Mouse (Mus musculus): ENCODE measurements around the gene Pnkp.

Gene Pnkp

DNA sequence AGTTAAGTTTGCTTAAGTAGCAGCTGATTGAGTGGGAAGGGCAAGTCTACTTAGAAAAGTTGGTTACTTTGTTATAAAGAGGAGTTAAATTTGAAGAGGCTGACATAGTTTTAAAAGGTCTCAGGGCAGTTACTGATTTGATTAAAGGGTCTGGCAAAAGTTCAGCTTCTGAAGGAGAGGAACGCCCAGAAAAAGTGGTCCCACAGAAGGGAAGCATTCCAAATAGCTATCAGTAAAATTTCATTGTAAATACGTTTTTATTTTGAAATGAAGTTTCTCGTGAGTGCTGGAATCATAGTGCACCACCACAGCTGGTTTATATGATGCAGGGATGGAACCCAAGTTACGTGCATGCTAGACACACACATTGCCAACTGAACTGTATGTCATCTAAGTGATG is 24.2 kb upstream of the Pnkp start:
- DNase-seq: no peak

DNA sequence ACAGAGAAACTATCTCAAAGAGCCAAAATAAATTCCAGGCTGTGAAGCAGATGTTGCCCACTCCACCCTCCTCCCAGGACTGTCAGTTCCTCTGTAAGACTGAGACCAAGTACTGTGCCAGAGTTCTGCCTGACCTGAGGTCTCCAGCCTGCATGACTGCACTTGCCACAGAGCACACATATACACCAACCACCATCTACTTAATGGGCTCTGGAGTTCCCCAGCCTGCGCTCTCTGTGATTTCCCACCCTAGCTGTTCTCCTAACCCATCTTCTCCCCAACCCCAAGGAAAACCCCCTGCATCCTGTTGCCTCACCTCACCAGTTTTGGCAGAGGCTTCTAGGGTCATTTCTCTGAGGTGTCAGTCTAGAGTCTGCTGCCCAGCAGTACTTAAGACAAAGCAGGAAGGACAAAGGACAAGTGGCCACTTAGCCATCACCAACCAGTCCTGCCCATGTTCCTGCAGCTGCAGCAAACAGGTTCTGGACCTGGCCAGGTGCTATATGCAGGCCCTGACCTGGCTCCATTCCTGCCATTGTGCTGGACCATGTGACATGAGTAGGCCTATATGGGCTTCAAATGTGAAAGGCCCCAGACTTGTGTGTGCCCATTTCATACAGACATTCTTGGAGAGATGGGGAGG is 21.4 kb upstream of the Pnkp start:
- DNase-seq: no peak

DNA sequence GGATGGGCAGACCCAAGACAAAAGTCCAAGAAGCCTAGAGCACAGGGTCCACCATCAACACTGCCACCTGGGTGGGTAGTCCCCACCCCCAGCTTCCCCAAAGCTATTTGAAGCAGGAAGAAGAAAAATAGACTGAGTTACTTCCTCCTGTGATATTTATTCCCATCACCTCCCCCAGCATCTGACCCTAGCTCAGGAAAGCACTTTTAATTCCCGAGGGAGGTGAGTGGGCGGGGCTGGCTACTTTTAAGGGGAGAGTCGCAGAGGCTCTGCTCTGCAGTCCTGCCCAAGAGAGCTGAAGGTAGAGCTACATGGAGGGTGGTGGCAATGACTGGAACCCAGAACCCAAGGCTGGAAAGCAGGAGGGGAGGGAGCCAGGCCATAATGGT is 20.9 kb upstream of the Pnkp start:
- DNase-seq: no peak

DNA sequence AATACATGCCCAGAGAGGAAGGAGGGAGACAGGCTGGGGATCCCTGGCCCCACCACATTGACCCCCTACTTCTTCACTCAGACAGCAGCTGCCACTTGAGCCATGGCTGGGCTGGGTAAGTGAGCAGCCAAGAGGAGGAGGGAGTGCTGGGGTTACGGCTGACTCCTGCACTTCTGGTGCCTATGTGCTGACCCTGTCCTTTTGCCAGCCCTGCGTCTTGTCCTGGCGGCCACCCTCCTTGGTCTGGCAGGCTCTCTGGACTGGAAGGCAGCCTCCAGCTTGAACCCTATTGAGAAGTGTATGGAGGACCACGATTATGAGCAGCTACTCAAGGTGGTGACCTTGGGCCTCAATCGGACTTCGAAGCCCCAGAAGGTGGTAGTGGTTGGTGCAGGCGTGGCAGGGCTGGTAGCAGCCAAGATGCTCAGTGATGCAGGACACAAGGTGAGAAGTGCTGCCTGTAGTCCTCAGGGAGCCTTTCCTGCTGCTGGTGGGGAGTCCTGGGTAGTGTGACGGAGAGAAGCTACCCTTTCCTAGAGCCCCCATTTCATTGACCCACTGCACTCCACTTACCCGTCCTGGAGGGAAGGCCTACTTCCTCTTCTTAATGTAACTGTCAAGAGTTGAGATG is 20.4 kb upstream of the Pnkp start:
- no peak for DNase-seq

DNA sequence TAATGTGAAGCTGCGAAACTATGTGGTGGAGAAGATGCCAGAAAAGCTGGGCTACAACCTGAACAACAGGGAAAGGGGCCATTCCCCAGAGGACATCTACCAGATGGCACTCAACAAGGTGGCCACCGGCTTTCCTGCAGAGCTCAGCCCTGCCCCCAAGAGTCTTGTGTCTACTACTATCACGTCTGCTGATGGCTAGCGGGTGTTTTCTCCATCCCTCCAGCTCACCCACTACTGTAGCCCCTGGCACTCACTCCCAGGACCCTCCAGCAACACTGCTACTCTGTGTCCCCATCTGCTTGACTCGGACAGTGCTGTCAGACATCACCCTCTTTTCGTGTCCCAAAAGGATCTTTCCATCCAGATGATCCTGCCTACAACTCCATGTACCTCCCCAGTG is 18.9 kb upstream of the Pnkp start:
- DNase-seq: no peak

DNA sequence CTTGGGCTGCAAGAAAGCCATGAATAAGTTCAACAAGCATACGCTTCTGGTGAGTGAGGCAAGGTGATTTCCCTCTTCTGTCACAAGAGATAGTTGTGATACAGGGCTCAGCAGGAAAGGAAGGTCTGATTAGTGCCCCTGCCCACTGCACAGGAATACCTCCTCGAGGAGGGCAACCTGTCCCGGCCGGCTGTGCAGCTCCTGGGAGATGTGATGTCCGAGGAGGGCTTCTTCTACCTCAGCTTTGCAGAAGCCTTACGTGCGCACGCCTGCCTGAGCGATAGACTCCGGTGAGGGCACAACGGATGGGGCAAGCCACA is 17.8 kb upstream of the Pnkp start:
- DNase-seq: no peak

DNA sequence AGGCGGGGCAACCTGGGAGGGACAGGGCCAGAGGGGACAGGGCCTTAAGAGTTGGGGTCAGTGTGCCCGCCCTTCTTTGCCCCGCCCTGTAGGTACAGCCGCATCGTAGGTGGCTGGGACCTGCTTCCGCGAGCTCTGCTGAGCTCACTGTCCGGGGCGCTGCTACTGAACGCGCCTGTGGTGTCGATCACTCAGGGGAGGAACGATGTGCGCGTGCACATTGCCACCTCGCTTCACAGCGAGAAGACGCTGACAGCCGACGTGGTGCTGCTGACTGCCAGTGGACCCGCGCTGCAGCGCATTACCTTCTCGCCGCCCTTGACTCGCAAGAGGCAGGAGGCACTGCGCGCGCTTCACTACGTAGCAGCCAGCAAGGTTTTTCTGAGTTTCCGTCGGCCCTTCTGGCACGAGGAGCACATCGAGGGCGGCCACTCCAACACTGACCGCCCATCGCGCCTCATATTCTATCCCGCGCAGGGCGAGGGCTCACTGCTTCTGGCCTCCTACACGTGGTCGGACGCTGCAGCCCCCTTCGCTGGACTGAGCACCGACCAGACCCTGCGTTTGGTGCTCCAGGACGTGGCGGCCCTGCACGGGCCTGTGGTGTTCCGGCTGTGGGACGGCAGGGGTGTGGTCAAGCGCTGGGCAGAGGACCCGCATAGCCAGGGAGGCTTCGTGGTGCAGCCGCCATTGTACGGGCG is 17.3 kb upstream of the Pnkp start:
- DNase-seq: no peak

DNA sequence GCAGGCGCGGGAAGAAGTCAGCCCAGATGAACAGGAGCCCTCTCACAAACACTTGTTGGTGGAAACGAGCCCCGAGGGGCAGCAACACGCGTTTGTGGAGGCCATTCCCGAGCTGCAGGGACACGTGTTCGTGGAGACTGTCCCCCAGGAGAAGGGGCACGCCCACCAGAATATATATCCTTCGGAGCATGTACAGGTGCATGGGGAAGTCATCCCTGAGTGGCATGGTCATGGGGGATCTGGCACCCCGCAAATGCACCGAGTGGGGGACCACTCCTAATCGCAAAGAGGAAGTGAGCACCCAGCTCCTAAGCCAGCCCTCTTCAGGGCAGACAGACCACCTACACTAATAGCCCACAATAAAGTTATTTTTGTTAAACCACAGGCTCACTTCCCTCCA is 16.5 kb upstream of the Pnkp start:
- DNase-seq: no peak

DNA sequence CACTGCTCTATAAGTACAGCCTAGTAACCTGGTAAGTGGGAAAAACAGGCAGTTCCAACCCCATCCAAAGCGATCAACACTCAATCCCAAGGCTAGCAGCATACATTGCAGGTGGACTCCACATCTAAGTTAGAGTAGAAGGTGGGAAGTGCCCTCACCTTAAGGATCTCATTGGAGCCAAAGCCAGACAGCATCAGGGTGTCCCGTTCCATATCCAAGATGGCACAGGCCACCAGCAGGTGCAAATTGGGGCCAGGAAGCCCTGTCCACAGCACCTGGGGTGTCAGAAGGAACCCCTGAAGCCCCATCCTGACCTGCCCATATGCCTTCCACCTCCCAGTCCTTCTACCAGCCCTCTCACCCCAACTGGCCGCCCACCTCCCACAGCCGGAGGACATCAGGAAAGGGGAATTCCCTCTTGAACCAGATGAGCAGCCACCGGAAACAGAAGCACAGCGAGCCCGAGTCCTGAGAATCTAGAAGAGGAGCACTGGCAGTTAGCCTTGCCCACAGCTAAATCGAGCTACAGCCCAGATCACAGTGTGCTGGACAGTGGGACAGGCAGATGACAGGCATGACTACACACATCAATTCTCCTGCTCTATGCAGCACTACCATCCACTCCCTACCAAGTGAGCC is 15.0 kb upstream of the Pnkp start:
- DNase-seq: no peak

DNA sequence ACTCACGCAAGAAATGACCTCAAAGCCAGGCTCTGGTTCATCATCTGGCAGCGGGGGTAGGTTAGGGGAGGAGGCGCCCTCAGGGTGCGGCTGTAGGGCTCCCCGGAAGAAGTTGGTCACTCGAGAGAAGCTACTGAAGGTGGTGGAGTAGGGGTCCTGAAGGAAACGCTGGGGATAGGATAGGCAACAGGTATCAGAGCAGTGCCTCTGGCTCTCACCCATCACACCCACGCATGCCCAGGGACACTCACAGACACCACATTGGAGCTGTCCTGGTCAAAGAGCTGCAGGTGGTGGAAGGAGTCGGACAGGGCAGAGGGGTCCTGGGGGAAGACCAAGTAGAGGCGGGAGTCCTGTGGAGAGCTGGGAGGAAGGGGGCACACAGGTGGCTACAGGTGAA is 11.9 kb upstream of the Pnkp start:
- DNase-seq: no peak

DNA sequence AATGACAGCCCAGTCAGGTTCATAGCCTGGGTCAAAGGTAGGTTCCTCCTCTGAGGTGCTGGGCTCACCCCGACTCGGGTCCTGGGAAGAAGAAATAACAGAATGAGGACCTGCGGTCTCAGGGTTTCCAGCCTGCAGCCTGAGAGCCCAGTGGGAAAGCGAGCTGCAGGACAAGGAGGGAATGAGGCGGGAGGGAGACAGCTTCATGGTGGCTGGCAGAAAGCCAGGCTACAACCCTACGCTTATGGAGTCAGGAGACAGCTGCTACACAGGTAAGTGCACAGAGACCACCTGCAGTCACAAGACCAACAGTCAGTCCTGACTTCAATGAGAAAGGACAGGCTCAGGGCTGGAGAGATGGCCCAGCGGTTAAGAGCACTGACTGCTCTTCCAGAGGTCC is 10.1 kb upstream of the Pnkp start:
- no peak for DNase-seq

DNA sequence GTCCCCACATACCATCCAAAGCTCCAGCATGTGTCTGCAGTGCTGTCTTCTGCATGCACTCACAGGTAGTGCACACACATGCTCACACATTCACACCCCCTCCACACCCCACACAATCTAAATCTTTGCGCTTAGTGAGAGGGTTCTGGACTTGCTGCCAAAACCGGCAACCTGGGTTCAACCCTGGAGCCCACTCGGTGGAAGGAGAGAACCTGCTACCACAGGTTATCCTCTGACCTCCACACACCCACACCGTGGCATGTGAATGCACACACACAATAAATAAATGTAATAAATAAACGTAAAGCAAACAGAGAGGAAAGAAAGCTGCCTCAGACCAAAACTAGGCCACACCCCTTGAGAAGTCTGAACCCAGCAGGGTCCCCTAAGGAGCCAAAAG is 9.2 kb upstream of the Pnkp start:
- peak in 1 of 2 experiments; percentile 21 for DNase-seq

DNA sequence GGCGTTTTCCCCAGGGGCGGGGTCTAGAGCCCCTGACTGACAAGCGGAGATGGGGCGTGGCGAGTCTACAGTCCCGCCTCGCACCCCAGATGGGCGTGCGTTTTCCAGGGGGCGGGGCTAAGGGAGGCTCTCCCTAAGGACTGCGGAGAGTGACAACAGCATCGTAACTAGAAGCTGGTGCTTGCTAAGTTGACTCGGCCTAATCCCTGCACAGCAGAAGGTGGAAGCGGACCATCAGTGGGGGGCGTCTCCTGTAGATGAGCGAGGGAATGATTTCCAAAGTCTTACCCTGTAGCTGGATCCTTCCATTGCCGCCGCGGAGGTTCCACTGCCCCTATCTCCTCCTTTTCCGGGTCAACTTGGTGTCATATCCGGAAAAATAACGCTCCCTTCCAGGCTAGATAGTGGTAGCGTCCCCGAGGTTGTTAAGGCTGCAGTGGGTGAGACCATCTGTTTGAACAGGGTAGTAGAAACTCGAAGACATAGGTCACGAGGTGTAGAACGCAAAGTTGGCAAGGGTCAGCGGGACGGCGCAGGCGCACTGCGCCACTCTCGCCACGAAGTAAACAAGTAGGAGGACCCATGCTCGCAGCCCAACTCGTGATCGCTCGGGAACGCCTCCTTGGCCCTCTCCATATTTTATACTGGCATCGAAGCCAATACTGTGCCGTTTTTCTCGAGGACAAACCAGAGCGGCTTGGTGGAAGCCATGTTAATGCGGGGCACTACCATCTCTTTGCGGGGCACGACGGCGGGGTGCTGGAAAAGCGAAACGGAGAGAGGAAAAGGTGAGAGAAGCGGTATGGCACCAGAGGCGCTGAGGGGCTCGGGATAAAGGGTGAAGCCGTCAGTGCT is 8.2 kb upstream of the Pnkp start, which contains the start of the genes Akt1s1 and Tbc1d17:
Gene Akt1s1 (plus strand): TSS at position 431 of the 855 bp plus-strand sequence.
Gene Tbc1d17 (minus strand): TSS at position 519 of the 855 bp plus-strand sequence.
- DNase-seq: peak; percentile 100

DNA sequence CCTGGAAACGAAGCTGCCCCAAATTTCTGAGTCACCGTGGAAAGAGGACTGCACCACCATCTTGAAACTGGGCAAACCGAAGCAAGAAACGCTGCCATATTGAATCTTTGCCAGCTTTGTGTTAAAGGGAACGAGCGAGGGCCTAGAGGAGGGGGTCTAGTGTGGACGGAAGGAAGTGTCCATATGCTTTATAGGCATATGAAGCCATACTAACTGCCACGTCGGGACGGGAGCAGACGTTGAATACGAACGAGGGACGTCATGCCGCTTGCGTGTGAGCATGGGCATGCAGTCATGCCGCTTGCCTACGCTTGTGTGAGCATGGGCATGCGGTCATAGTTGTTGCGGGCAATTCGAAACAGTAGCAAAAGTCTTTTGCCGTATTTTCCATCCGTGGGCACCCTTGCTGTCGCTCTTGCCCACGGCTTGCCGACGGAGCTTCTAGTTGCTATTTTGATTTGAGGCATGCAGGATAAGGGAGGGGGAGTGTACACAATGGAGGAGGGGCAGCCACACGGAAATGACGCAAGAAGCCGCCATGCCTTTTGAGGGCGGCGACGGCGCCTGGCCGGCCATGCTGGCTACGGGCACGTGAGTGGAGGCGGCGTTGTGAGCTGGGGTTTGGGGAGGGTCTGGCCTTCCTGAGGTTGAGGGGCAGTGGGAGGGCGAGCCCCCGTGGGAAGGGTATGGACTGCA is 7.4 kb upstream of the Pnkp start:
- peak; percentile 87 for DNase-seq

DNA sequence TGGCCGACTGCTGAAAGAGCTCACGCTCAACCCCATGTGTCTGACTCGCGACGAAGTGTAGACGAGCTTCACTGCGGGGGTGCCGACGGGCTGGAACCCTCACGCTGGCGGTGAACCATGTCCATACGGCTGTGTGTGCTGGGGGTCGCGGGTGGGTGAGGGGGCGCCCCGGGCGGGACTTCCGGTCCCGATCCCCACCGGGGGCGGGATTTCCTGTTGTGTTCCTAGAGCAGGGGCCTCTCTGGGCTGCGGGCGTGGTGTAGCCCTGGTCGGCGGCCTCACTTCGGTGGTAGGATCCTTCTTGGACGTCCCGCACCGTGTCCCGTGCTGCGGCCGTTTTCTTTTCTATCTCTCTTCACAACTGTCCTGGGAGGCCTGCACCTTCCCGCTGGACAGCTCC is 6.8 kb upstream of the Pnkp start:
- DNase-seq: peak; percentile 69 to 76

DNA sequence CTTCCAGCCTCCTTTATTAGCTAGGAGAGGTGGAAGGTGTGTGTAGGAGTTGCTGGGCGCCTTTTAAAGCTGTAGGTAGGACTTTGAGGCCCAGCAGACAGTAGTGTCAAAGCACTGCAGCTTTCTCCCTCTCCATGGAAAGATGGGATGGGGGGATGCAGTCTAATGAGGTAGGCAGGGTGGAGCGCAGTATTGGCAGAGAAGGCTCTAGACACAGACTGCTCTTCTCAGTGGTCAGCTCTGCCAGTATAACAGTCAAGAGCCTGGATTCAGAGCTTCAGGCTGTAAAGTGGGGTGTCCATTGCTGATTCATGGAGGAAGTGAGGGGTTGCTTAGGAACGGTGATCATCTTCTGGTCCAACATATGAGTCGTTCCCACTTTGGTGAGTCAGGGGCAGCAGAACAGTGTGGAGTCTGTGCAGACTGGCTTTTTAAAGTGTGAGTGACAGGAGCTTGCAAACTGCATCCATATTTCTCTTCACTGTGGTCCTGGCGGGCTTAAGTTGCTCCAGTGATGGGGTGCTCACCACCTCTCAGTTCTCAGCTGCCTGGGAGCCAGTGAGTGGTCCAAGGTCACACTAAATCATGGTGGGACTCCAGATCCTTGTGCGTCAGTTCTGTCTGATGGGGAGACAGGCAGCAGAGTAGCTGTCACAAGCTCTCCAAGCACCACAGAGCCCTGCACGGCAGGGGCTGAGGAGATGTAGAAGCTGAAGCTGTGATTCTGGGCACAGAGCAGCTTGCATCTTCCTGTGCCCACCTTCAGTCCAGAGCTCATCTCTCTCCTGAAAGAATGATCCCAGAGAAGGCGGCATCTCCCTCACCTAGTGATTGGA is 5.9 kb upstream of the Pnkp start:
- DNase-seq: no peak

DNA sequence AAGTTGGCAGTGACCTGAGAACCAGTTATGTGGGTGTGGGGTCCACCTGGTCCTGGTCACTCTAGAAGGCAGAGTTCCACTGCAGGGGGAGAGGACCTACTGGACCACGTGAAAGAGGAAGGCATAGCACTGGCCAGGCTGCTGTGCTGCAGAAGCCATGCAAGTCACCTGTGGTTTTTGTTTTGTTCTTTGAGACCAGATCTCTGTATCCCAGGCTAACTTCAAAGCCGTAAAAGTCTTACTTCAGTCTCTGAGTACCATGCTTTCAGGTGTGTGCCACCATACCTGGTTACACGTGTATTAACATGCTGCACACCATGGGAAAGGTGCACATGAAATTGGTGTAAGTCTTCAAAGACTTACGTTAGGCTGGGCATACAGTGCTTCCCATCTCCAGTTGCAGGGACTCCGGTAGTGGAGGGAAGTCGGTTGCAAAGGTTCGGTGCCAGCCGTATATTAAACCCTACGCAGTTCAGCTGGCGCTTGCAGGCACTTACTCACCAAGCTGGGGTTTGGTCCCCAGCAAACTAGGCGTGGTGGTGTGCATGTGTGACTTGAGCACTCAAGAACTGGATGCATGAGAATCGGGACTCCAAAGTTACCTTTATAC is 5.2 kb upstream of the Pnkp start:
- DNase-seq: no peak

DNA sequence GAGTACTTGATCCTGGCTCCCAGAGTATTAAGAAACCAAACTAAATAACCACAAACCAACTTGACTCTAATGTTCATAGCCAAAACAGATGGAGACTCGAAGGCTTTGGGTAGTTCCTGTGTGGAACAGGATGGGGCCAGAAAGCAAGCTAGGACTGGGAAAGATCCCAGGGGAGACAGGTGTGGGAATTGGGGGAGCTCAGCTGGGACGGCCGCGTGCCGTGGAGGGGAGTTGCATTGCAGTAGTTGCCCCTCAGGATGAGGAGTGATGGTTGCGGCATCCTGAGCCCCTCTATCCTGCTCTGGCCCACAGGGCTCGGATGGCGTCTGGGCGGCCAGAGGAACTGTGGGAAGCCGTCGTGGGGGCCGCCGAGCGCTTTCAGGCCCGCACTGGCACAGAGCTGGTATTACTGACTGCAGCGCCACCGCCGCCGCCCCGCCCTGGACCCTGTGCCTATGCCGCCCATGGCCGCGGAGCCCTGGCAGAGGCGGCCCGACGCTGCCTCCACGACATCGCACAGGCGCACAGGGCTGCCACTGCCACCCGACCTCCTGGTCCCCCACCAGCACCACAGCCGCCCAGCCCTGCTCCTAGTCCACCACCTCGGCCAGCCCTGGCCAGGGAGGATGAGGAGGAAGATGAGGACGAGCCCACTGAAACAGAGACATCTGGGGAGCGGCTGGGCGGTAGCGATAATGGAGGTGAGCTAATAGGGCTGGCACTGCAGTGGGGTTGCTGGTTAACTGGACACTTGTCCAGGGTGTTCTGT is 4.5 kb upstream of the Pnkp start:
- DNase-seq: no peak

DNA sequence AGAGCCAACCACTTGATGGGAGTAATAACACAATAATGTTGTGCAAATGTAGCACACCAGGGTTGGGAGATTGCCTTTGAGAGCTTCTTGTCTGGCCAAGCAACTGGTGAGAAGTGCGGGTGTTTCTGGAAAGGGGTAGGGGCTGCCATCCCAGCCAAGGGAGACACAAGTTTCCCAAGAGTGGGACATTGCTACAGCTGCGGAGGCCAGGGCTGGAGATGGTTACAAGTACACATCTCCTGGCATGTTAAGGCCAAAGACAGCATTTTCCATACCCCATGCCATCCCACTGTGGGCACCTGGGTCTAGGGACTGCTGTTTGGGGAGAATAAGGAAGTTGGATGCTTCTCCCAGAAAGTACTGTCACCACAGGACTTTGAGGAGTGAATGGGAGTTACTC is 3.9 kb upstream of the Pnkp start:
- DNase-seq: no peak
